Mouse (Mus musculus) stomach, postnatal 0 days (tissue): ENCODE measurements around the gene Megf8. TPM values are rescaled to one million over a fixed set of nuclear protein-coding genes. Genes with fewer than 3 reads are reported as not detected.
A peak's percentile ranks its signal among the peaks of the same experiment; 100 is the strongest.

Experiments used
- ATAC-seq: fragments of 200-750 bp; cut with Nextera tagmentation; 2 replicates; pipeline ENCODE4 v1.8.0; 2017; ENCODE audit not compliant: low FRiP score, low TSS enrichment
- DNase-seq: peaks from one replicate; pipeline ENCODE4 v3.0.0-alpha.2; 2016; ENCODE audit warnings: low spot score
- H3K27ac ChIP-seq: fragments of 300-500 bp; sonication (generic); replicated peaks from 2 replicates; pipeline ENCODE4 v1.5.1; 2014; ENCODE audit warnings: mild to moderate bottlenecking, control low read depth
- H3K27me3 ChIP-seq: fragments of 300-500 bp; sonication (generic); 2 replicates; pipeline ENCODE4 v1.6.1; 2014; ENCODE audit warnings: low read length; ENCODE audit not compliant: control insufficient read depth, insufficient read depth
- H3K36me3 ChIP-seq: fragments of 300-500 bp; sonication (generic); 2 replicates; pipeline ENCODE4 v1.6.1; 2014; ENCODE audit warnings: low read length, mixed read lengths; ENCODE audit not compliant: control insufficient read depth, insufficient read depth
- H3K4me1 ChIP-seq: fragments of 300-500 bp; sonication (generic); replicated peaks from 2 replicates; pipeline ENCODE4 v1.6.1; 2014; ENCODE audit warnings: antibody characterized with exemption; ENCODE audit not compliant: control insufficient read depth, insufficient read depth
- H3K4me2 ChIP-seq: fragments of 300-500 bp; sonication (generic); replicated peaks from 2 replicates; pipeline ENCODE4 v1.6.1; 2014; ENCODE audit warnings: low read depth, mild to moderate bottlenecking, control low read depth, moderate library complexity
- H3K4me3 ChIP-seq: fragments of 300-500 bp; sonication (generic); 2 replicates; pipeline ENCODE4 v1.5.1; 2014; ENCODE audit warnings: low read depth, low read length, control low read depth
- H3K9ac ChIP-seq: fragments of 300-500 bp; sonication (generic); 2 replicates; pipeline ENCODE4 v1.6.1; 2014; ENCODE audit warnings: mild to moderate bottlenecking, low read length, control low read depth, mixed read lengths
- H3K9me3 ChIP-seq: fragments of 300-500 bp; sonication (generic); 2 replicates; pipeline ENCODE4 v1.6.1; 2016; ENCODE audit warnings: low read length; ENCODE audit not compliant: control insufficient read depth
- CTCF ChIP-seq: IDR thresholded peaks from 2 replicates; pipeline ENCODE4 v1.5.1; 2016; ENCODE audit warnings: antibody characterized with exemption, low read depth, mild to moderate bottlenecking, moderate library complexity
- EP300 ChIP-seq: optimal IDR thresholded peaks from 2 replicates; pipeline ENCODE3; 2016; ENCODE audit warnings: antibody characterized with exemption
- WGBS: fragments of 180-500 bp; shearing (Covaris S2); extraction: QIAGEN DNeasy Blood & Tissue Kit; methylation state at CpG from one replicate; pipeline ENCODE4 v1.1.7; 2014; 5-methylcytosine and 5-hydroxymethylcytosine counted together
- polyA plus RNA-seq: library from polyadenylated mRNA; unstranded; fragments of >200 nt; fragmentation: Nextera tagmentation; extraction: Ambion mirVana; gene quantifications from 2 replicates; pipeline ENCODE4 v1.2.1, GENCODE M21; 2015

Gene Megf8
- polyA plus RNA-seq, 1 experiment from 2014 or later, result 3.6 TPM

- DNase-seq, result no peak
- Histone ChIP-seq H3K27me3 (no peaks in the 10 kb centered on the region), H3K36me3 (no peaks in the 10 kb centered on the region), H3K27ac (no peak overlapping the region), H3K4me2 (no peak overlapping the region), H3K9ac (no peak overlapping the region), H3K4me3 (no peak overlapping the region), H3K9me3 (no peaks in the 10 kb centered on the region), H3K4me1 (no peaks in the 10 kb centered on the region)
- TF ChIP-seq EP300, result no peak
- peak; percentile 69 for TF ChIP-seq CTCF
- ATAC-seq, result no peak
- 50% methylated on average over 4 of the region's 4 CpGs for WGBS
These were observed 92.3 kb downstream of the Megf8 start for GRCm38 (mm10) chr7:25409114-25409760.

GRCm38 (mm10) chr7:25410969-25411615 is 94.1 kb downstream of the Megf8 start:
- WGBS, result 59% methylated on average over 1 of the region's 1 CpGs
- Histone ChIP-seq H3K27ac (peak overlapping the region; percentile 63), H3K27me3 (no peaks in the 10 kb centered on the region), H3K4me2 (no peak overlapping the region), H3K9me3 (no peaks in the 10 kb centered on the region), H3K9ac (no peak overlapping the region), H3K36me3 (no peaks in the 10 kb centered on the region), H3K4me3 (no peak overlapping the region), H3K4me1 (no peaks in the 10 kb centered on the region)
- TF ChIP-seq CTCF (no peak), EP300 (no peak)
- DNase-seq, result peak; percentile 68
- peak; percentile 93 for ATAC-seq

- H3K36me3 ChIP-seq, result no peaks in the 10 kb centered on the region
- TF ChIP-seq CTCF (no peak), EP300 (no peak)
- WGBS, result 75% methylated on average over 3 of the region's 3 CpGs
- no peaks in the 10 kb centered on the region for H3K27me3 ChIP-seq
- no peak overlapping the region for H3K4me2 ChIP-seq
- H3K27ac ChIP-seq, result peak overlapping the region; percentile 63
- ATAC-seq, result no peak
- H3K9me3 ChIP-seq, result no peaks in the 10 kb centered on the region
- no peak overlapping the region for H3K4me3 ChIP-seq
- H3K4me1 ChIP-seq, result no peaks in the 10 kb centered on the region
- no peak for DNase-seq
- H3K9ac ChIP-seq, result no peak overlapping the region
These were observed 94.9 kb downstream of the Megf8 start for GRCm38 (mm10) chr7:25411861-25412260.

DNA sequence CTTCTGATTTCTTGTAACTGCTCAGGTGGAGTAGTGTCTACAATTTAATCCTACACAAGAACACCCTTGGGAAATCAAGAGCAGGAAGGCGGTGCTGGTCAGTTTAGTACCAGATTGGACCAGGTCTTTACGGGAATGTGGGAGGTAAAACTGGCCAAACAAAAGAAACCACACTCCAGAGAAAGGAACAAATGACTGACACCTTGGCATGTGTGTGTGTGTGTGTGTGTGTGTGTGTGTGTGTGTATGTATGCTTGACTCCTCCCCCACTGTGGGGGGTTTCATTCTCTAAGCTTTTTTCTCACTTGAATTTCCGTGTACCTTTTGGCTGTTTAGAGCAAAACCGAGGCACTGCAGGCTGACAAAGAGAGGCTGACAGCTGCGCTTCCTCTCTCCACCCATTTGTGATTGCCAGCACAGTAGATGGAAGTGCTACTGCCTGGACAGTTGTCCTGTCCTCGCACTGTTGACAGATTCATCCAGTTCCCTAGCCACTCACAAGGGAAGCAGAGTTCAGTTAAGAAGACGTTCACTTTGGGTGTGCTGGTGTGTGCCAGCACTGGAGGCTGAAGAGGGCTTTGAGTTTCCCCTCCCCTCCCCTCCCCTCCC is 96.0 kb downstream of the Megf8 start, which contains the start of gene Cxcl17:
TSS of gene Cxcl17 (minus strand) at position 54 of the 609 bp plus-strand sequence.
- H3K4me3 ChIP-seq, result no peak within 1 kb of the TSS
- peak within 1 kb of the TSS; percentile 63 for H3K27ac ChIP-seq
- H3K36me3 ChIP-seq, result no peaks in the 10 kb centered on the region
- H3K9ac ChIP-seq, result no peak within 1 kb of the TSS
- TF ChIP-seq CTCF, result no peak
- no peak for TF ChIP-seq EP300
- no peaks in the 10 kb centered on the region for H3K9me3 ChIP-seq
- DNase-seq (no peak), ATAC-seq (0 out of 2 replicates have a peak, but pooled peaks have one; percentile 15)
- H3K27me3 ChIP-seq, result no peaks in the 10 kb centered on the region
- no peak within 1 kb of the TSS for H3K4me2 ChIP-seq
- no peaks in the 10 kb centered on the region for H3K4me1 ChIP-seq
- WGBS, result 49% methylated on average over 7 of the region's 7 CpGs

Other genes starting within 250 kb of the Megf8 start
- gene Grik5, start 244.8 kb upstream of the Megf8 start, polyA plus RNA-seq, result 1.7 and 2.2 TPM in 2 replicates
- gene Zfp574, start 244.6 kb upstream of the Megf8 start, polyA plus RNA-seq, result 12.1 and 12.9 TPM in 2 replicates
- 0.52 and 0.67 TPM in 2 replicates for gene Pou2f2, start 137.4 kb upstream of the Megf8 start, polyA plus RNA-seq
- 20.0 and 20.2 TPM in 2 replicates for gene Dedd2, start 96.5 kb upstream of the Megf8 start, polyA plus RNA-seq
- 1.1 and 1.2 TPM in 2 replicates for gene Zfp526, start 95.7 kb upstream of the Megf8 start, polyA plus RNA-seq
- gene Gsk3a, start 79.3 kb upstream of the Megf8 start, polyA plus RNA-seq, result 5.1 and 5.3 TPM in 2 replicates
- 8.1 and 8.8 TPM in 2 replicates for gene Erf, start 66.4 kb upstream of the Megf8 start, polyA plus RNA-seq
- 15.0 and 15.9 TPM in 2 replicates for gene Cic, start 49.5 kb upstream of the Megf8 start, polyA plus RNA-seq
- gene Pafah1b3, start 19.2 kb upstream of the Megf8 start, polyA plus RNA-seq, result 125 and 126 TPM in 2 replicates
- gene Prr19, start 15.8 kb upstream of the Megf8 start, polyA plus RNA-seq, result 0.07 TPM in 1 of 2 replicates, not detected in the other
- 0.67 and 1.1 TPM in 2 replicates for gene Tmem145, start 11.1 kb upstream of the Megf8 start, polyA plus RNA-seq
- gene Cnfn, start 52.6 kb downstream of the Megf8 start, polyA plus RNA-seq, result 4,615 and 4,883 TPM in 2 replicates
- 10.3 and 12.5 TPM in 2 replicates for gene Lipe, start 81.5 kb downstream of the Megf8 start, polyA plus RNA-seq
- gene Cxcl17, start 95.7 kb downstream of the Megf8 start, polyA plus RNA-seq, result 6.8 and 8.8 TPM in 2 replicates
- gene Ceacam1, start 160.4 kb downstream of the Megf8 start, polyA plus RNA-seq, result 16.7 and 25.7 TPM in 2 replicates
- 0.07 TPM in 1 of 2 replicates, not detected in the other for gene Ceacam2, start 222.7 kb downstream of the Megf8 start, polyA plus RNA-seq